Mouse (Mus musculus) G1E (cell line): ENCODE data around the gene Itgal.

Source experiments
- CTCF ChIP-seq: IDR thresholded peaks from 2 replicates; pipeline ENCODE4 v1.5.1; 2012; ENCODE audit warnings: low read depth, low read length, inconsistent platforms, mixed read lengths
- GATA1 ChIP-seq: IDR thresholded peaks from 2 replicates; pipeline ENCODE4 v1.6.1; 2012; ENCODE audit warnings: borderline replicate concordance, low read length, inconsistent platforms, mixed read lengths

DNA sequence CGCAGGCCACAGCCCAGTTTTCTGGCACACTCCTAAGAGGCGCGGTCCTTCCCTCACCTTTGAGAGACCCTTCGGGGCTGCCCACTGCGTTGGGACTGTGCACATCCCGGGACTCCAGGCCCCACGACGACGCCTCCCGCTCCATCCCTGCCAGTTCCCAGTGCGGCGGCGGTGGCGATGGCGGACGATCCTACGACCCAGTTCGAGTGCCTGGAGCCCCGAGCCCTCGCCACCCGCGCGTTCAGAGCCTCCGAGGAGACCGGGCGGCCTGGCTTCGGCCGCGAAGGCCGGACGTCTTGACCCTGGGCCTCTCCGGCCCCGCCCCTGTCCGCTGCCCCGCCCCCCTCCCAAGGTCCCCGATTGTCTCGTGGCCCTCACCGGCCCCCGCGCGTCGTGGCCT, 49.0 kb downstream of the Itgal start:
- TF ChIP-seq CTCF (no peak), GATA1 (no peak)
